Mouse (Mus musculus) CH12.LX (cell line): ENCODE data around the gene Vav1. TPM values are rescaled to one million over a fixed set of nuclear protein-coding genes. Genes with fewer than 3 reads are reported as not detected.
A peak's percentile ranks its signal among the peaks of the same experiment; 100 is the strongest.

Experiments
- DNase-seq: peaks from one replicate; pipeline ENCODE4 v3.0.0-alpha.2; 2013; ENCODE audit errors: extremely low read depth
- H3K27ac ChIP-seq: 2 replicates; pipeline ENCODE4 v1.5.1; 2012; ENCODE audit warnings: low read depth, mild to moderate bottlenecking, control low read depth, moderate library complexity; ENCODE audit not compliant: insufficient read depth
- H3K27me3 ChIP-seq: replicated peaks from 2 replicates; pipeline ENCODE3; 2012; ENCODE audit warnings: inconsistent platforms
- H3K36me3 ChIP-seq, 2 experiments: replicated peaks in 1 of 2; 2 replicates each; pipeline versions ENCODE3 to v1.6.1; 2012; ENCODE audit warnings: inconsistent platforms in 1 of 2, low read length in 1 of 2, mild to moderate bottlenecking in 1 of 2, mixed read lengths in 1 of 2, moderate library complexity in 1 of 2; ENCODE audit not compliant: control insufficient read depth in 1 of 2, insufficient read depth in 1 of 2
- H3K4me1 ChIP-seq, 2 experiments: 2 replicates each; pipeline ENCODE4 v1.6.1; 2012; ENCODE audit warnings: inconsistent platforms in 1 of 2, moderate library complexity in 1 of 2; ENCODE audit not compliant: insufficient read depth in 2 of 2, control insufficient read depth in 1 of 2
- H3K4me2 ChIP-seq: 2 replicates; pipeline ENCODE4 v1.6.1; 2012; ENCODE audit warnings: low read depth, mild to moderate bottlenecking, control low read depth; ENCODE audit not compliant: poor library complexity, insufficient read depth, severe bottlenecking
- H3K4me3 ChIP-seq, 3 experiments: fragments of 150-350 bp in 1 of 3; sonication (generic) in 1 of 3; replicated peaks in 1 of 3; 2 replicates each; pipeline versions ENCODE3 to v1.5.1; 2011 to 2012; ENCODE audit warnings: low read depth in 2 of 3, low read length in 2 of 3, mild to moderate bottlenecking in 2 of 3, moderate library complexity in 2 of 3, control low read depth in 1 of 3, improper control_type of control experiment in 1 of 3, inconsistent platforms in 1 of 3, mixed read lengths in 1 of 3; ENCODE audit not compliant: poor library complexity in 1 of 3
- H3K79me2 ChIP-seq: replicated peaks from 2 replicates; pipeline ENCODE4 v1.6.1; 2012; ENCODE audit warnings: mild to moderate bottlenecking, moderate library complexity; ENCODE audit not compliant: control insufficient read depth, poor library complexity, insufficient read depth, severe bottlenecking; ENCODE audit errors: extremely low read depth
- H3K9ac ChIP-seq: 2 replicates; pipeline ENCODE4 v1.6.1; 2012; ENCODE audit warnings: low read depth, mild to moderate bottlenecking, control low read depth, moderate library complexity; ENCODE audit not compliant: insufficient read depth
- H3K9me3 ChIP-seq: replicated peaks from 2 replicates; pipeline ENCODE3; 2012; ENCODE audit warnings: low read length, inconsistent platforms, mixed read lengths
- BHLHE40 ChIP-seq: IDR thresholded peaks from 2 replicates; pipeline ENCODE4 v1.6.1; 2011; ENCODE audit warnings: mild to moderate bottlenecking, low read depth, low read length, improper control_type of control experiment
- CHD1 ChIP-seq: IDR thresholded peaks from 2 replicates; pipeline ENCODE4 v1.6.1; 2012; ENCODE audit warnings: low read depth, low read length, improper control_type of control experiment, inconsistent platforms
- CHD2 ChIP-seq: IDR thresholded peaks from 2 replicates; pipeline ENCODE4 v1.6.1; 2011; ENCODE audit warnings: low read length, improper control_type of control experiment
- CTCF ChIP-seq, 2 experiments: IDR thresholded peaks in 1 of 2; conservative IDR thresholded peaks in 1 of 2; 2 replicates each; pipeline ENCODE4 v1.5.1; 2011 to 2012; ENCODE audit warnings: low read depth in 2 of 2, low read length in 2 of 2, improper control_type of control experiment in 1 of 2, inconsistent platforms in 1 of 2, mild to moderate bottlenecking in 1 of 2, moderate library complexity in 1 of 2
- E2F4 ChIP-seq: IDR thresholded peaks from 2 replicates; pipeline ENCODE4 v1.6.1; 2011; ENCODE audit warnings: low read depth, low read length, improper control_type of control experiment; ENCODE audit not compliant: insufficient replicate concordance
- ELF1 ChIP-seq: IDR thresholded peaks from 2 replicates; pipeline ENCODE4 v1.6.1; 2014; ENCODE audit warnings: low read depth, mild to moderate bottlenecking, inconsistent platforms, low read length, improper control_type of control experiment
- EP300 ChIP-seq: IDR thresholded peaks from 2 replicates; pipeline ENCODE4 v1.6.1; 2011; ENCODE audit warnings: low read length, improper control_type of control experiment
- ETS1 ChIP-seq: conservative IDR thresholded peaks from 2 replicates; pipeline ENCODE4 v1.6.1; 2012; ENCODE audit warnings: low read depth, mild to moderate bottlenecking, inconsistent platforms, low read length, improper control_type of control experiment, moderate library complexity
- GABPA ChIP-seq: IDR thresholded peaks from 2 replicates; pipeline ENCODE4 v1.6.1; 2012; ENCODE audit warnings: low read depth, low read length, improper control_type of control experiment, inconsistent platforms; ENCODE audit not compliant: insufficient replicate concordance
- HCFC1 ChIP-seq: IDR thresholded peaks from 2 replicates; pipeline ENCODE4 v1.6.1; 2012; ENCODE audit warnings: low read depth, mild to moderate bottlenecking, inconsistent platforms, low read length, improper control_type of control experiment
- IRF4 ChIP-seq: IDR thresholded peaks from 2 replicates; pipeline ENCODE4 v1.6.1; 2014; ENCODE audit warnings: low read depth, mild to moderate bottlenecking, inconsistent platforms, low read length, improper control_type of control experiment
- JUN ChIP-seq: IDR thresholded peaks from 2 replicates; pipeline ENCODE4 v1.6.1; 2011; ENCODE audit warnings: low read depth, mild to moderate bottlenecking, low read length, improper control_type of control experiment, moderate library complexity; ENCODE audit not compliant: insufficient read depth
- JUND ChIP-seq: conservative IDR thresholded peaks from 2 replicates; pipeline ENCODE4 v1.6.1; 2011; ENCODE audit warnings: low read depth, low read length, improper control_type of control experiment
- KAT2A ChIP-seq: IDR thresholded peaks from 2 replicates; pipeline ENCODE4 v1.6.1; 2012; ENCODE audit warnings: low read length, improper control_type of control experiment, inconsistent platforms; ENCODE audit not compliant: insufficient replicate concordance
- MAFK ChIP-seq: IDR thresholded peaks from 2 replicates; pipeline ENCODE4 v1.6.1; 2011; ENCODE audit warnings: low read length, improper control_type of control experiment; ENCODE audit not compliant: insufficient replicate concordance
- MAX ChIP-seq: IDR thresholded peaks from 2 replicates; pipeline ENCODE4 v1.6.1; 2011; ENCODE audit warnings: low read length, improper control_type of control experiment
- MAZ ChIP-seq: IDR thresholded peaks from 2 replicates; pipeline ENCODE4 v1.6.1; 2012; ENCODE audit warnings: low read depth, mild to moderate bottlenecking, inconsistent platforms, low read length, improper control_type of control experiment, moderate library complexity
- MEF2A ChIP-seq: IDR thresholded peaks from 2 replicates; pipeline ENCODE4 v1.6.1; 2014; ENCODE audit warnings: low read depth, mild to moderate bottlenecking, inconsistent platforms, low read length, improper control_type of control experiment, borderline replicate concordance
- MXI1 ChIP-seq: IDR thresholded peaks from 2 replicates; pipeline ENCODE4 v1.6.1; 2011; ENCODE audit warnings: mild to moderate bottlenecking, low read depth, low read length, improper control_type of control experiment
- MYC ChIP-seq: IDR thresholded peaks from 2 replicates; pipeline ENCODE4 v1.6.1; 2011; ENCODE audit warnings: low read depth, mild to moderate bottlenecking, improper control_type of control experiment, low read length
- NELFE ChIP-seq: IDR thresholded peaks from 2 replicates; pipeline ENCODE4 v1.6.1; 2011; ENCODE audit warnings: low read depth, low read length, improper control_type of control experiment
- NRF1 ChIP-seq: IDR thresholded peaks from 2 replicates; pipeline ENCODE4 v1.6.1; 2014; ENCODE audit warnings: low read depth, mild to moderate bottlenecking, inconsistent platforms, low read length, improper control_type of control experiment, moderate library complexity
- PAX5 ChIP-seq: IDR thresholded peaks from 2 replicates; pipeline ENCODE4 v1.6.1; 2012; ENCODE audit warnings: low read length, inconsistent platforms, mixed read lengths
- POLR2A ChIP-seq: IDR thresholded peaks from 2 replicates; pipeline ENCODE4 v1.6.1; 2011; ENCODE audit warnings: low read depth, mild to moderate bottlenecking, improper control_type of control experiment, low read length
- POLR2AphosphoS2 ChIP-seq: IDR thresholded peaks from 2 replicates; pipeline ENCODE4 v1.6.1; 2011; ENCODE audit warnings: low read depth, low read length, improper control_type of control experiment
- RAD21 ChIP-seq: IDR thresholded peaks from 2 replicates; pipeline ENCODE4 v1.6.1; 2011; ENCODE audit warnings: low read depth, mild to moderate bottlenecking, low read length, improper control_type of control experiment, moderate library complexity
- RCOR1 ChIP-seq: conservative IDR thresholded peaks from 2 replicates; pipeline ENCODE4 v1.6.1; 2012; ENCODE audit warnings: low read depth, mild to moderate bottlenecking, inconsistent platforms, low read length, improper control_type of control experiment
- SIN3A ChIP-seq: IDR thresholded peaks from 2 replicates; pipeline ENCODE4 v1.6.1; 2012; ENCODE audit warnings: low read length, improper control_type of control experiment, inconsistent platforms
- SMC3 ChIP-seq: IDR thresholded peaks from 2 replicates; pipeline ENCODE4 v1.6.1; 2011; ENCODE audit warnings: low read depth, low read length, improper control_type of control experiment
- TBP ChIP-seq: conservative IDR thresholded peaks from 2 replicates; pipeline ENCODE4 v1.6.1; 2011; ENCODE audit warnings: low read depth, low read length, improper control_type of control experiment
- TCF12 ChIP-seq: IDR thresholded peaks from 2 replicates; pipeline ENCODE4 v1.6.1; 2014; ENCODE audit warnings: low read depth, mild to moderate bottlenecking, inconsistent platforms, low read length, improper control_type of control experiment
- UBTF ChIP-seq: IDR thresholded peaks from 2 replicates; pipeline ENCODE4 v1.6.1; 2012; ENCODE audit warnings: low read depth, mild to moderate bottlenecking, inconsistent platforms, low read length, improper control_type of control experiment, moderate library complexity
- USF1 ChIP-seq: IDR thresholded peaks from 2 replicates; pipeline ENCODE4 v1.6.1; 2014; ENCODE audit warnings: low read depth, mild to moderate bottlenecking, inconsistent platforms, low read length, improper control_type of control experiment
- USF2 ChIP-seq: conservative IDR thresholded peaks from 2 replicates; pipeline ENCODE4 v1.6.1; 2011; ENCODE audit warnings: low read depth, low read length, improper control_type of control experiment
- ZC3H11A ChIP-seq: IDR thresholded peaks from 2 replicates; pipeline ENCODE4 v1.6.1; 2012; ENCODE audit warnings: low read depth, mild to moderate bottlenecking, inconsistent platforms, low read length, improper control_type of control experiment
- ZKSCAN1 ChIP-seq: IDR thresholded peaks from 2 replicates; pipeline ENCODE4 v1.6.1; 2012; ENCODE audit warnings: low read depth, inconsistent platforms, low read length, improper control_type of control experiment, borderline replicate concordance
- ZMIZ1 ChIP-seq: IDR thresholded peaks from 2 replicates; pipeline ENCODE4 v1.6.1; 2012; ENCODE audit warnings: low read depth, mild to moderate bottlenecking, inconsistent platforms, low read length, improper control_type of control experiment
- ZNF384 ChIP-seq: IDR thresholded peaks from 2 replicates; pipeline ENCODE4 v1.6.1; 2012; ENCODE audit warnings: low read depth, low read length, improper control_type of control experiment, inconsistent platforms
- dilution Hi-C: fragments of 300-500 bp; cut with MboI; formaldehyde crosslinking; loops from 2 replicates; pipeline ENCODE4 v1.14.3; 2020; ENCODE audit warnings: low sequenced_read_pairs; ENCODE audit not compliant: extremely low pct_unique_long_range_greater_than_20kb, extremely low pct_ligation_motif_present
- in situ Hi-C: fragments of 300-500 bp; cut with MboI; formaldehyde crosslinking; loops from 3 replicates; pipeline ENCODE4 v1.14.3; 2019; ENCODE audit warnings: low sequenced_read_pairs, low pct_ligation_motif_present, low pct_unique_long_range_greater_than_20kb, mixed read lengths
- polyA plus RNA-seq: library from polyadenylated mRNA; unstranded; fragments of >175 nt; gene quantifications from 2 replicates; pipeline ENCODE4 v1.2.1, GENCODE M21; 2012; ENCODE audit warnings: low read depth; ENCODE audit not compliant: insufficient read length
- total RNA-seq, 2 experiments: library from RNA; depleted of rRNA; stranded (reverse); fragments of 300-350 nt in 1 of 2; fragments of >200 nt in 1 of 2; gene quantifications; 2 replicates each; pipeline ENCODE4 v1.2.3; 2012 to 2014

The Vav1 gene
- total and polyA plus RNA-seq, 3 experiments = 60.3 to 90.9 (median 84.3) TPM

- in situ Hi-C loops = loop anchor here (10.0 kb wide), 1 partner anchor 87 kb away; no protein-coding TSS in a partner anchor
- Histone ChIP-seq H3K36me3 (peaks cover 24 to 48% of the 10 kb centered on the region in 2 experiments), H3K79me2 (no peaks in the 10 kb centered on the region; the same call in 1 of the 2 replicates), H3K27ac (peak within 1 kb of the TSS; percentile 85), H3K4me3 (peak within 1 kb of the TSS; percentile 78 to 96 (median 87)), H3K27me3 (no peaks in the 10 kb centered on the region), H3K4me1 (peaks cover 16 to 43% of the 10 kb centered on the region in 2 experiments), H3K4me2 (peak within 1 kb of the TSS; percentile 98)
- peak; percentile 95 for DNase-seq
- TF ChIP-seq HCFC1 = no peak
- peak; percentile 76 for TF ChIP-seq MEF2A
- TF ChIP-seq RCOR1 = no peak
- no peak for TF ChIP-seq ZKSCAN1
- TF ChIP-seq TCF12 = 0 out of 2 replicates have a peak, but pooled peaks have one; percentile 13
- peak; percentile 49 for TF ChIP-seq NELFE
- no peak for TF ChIP-seq ELF1
- peak; percentile 34 for TF ChIP-seq ZC3H11A
- peak; percentile 7 to 92; a peak in 2 of 4 replicates for TF ChIP-seq CTCF (conservative IDR thresholded peaks at IDR 0.05 in 1 of 2, IDR thresholded peaks at IDR 0.05 in 1 of 2; ENCODE audit: low read depth in 2 of 2, low read length in 2 of 2)
- no peak for TF ChIP-seq KAT2A
- TF ChIP-seq RAD21 = peak; percentile 77
- peak; percentile 82; the same call in 1 of the 2 replicates for TF ChIP-seq UBTF
- TF ChIP-seq NRF1 = peak; percentile 10; the same call in 1 of the 2 replicates
- TF ChIP-seq TBP = no peak
- 0 out of 2 replicates have a peak, but pooled peaks have one; percentile 51 for TF ChIP-seq MYC
- TF ChIP-seq ETS1 = no peak
- TF ChIP-seq CHD1 = peak; percentile 87; the same call in 1 of the 2 replicates
- TF ChIP-seq SMC3 = peak; percentile 97
- no peak for TF ChIP-seq USF2
- TF ChIP-seq E2F4 = 0 out of 2 replicates have a peak, but pooled peaks have one; percentile 24
- TF ChIP-seq CHD2 = no peak
- no peak; the same call in 1 of the 2 replicates for TF ChIP-seq MAX
- TF ChIP-seq MXI1 = peak; percentile 55
- TF ChIP-seq POLR2AphosphoS2 = no peak
- TF ChIP-seq ZNF384 = no peak
- TF ChIP-seq BHLHE40 = 0 out of 2 replicates have a peak, but pooled peaks have one; percentile 7
- peak; percentile 57 for TF ChIP-seq IRF4
- 0 out of 2 replicates have a peak, but pooled peaks have one; percentile 22 for TF ChIP-seq POLR2A
- TF ChIP-seq EP300 = 0 out of 2 replicates have a peak, but pooled peaks have one; percentile 12
- no peak for TF ChIP-seq ZMIZ1
- TF ChIP-seq USF1 = no peak
- no peak for TF ChIP-seq GABPA
- peak; percentile 30; the same call in 1 of the 2 replicates for TF ChIP-seq MAZ
- TF ChIP-seq SIN3A = peak; percentile 16; the same call in 1 of the 2 replicates
- TF ChIP-seq MAFK = no peak
- TF ChIP-seq PAX5 = no peak
- TF ChIP-seq JUN = no peak
- TF ChIP-seq JUND = no peak
- TF ChIP-seq, all 38 proteins: peak for 19
- no peaks in the 10 kb centered on the region for H3K9me3 ChIP-seq
- dilution Hi-C loops = no loop called here
- H3K9ac ChIP-seq = peak within 1 kb of the TSS; percentile 61
These were observed 30.6 kb upstream of the Vav1 start, which contains the start of gene Gpr108 for GRCm38 (mm10) chr17:57248201-57248699. Gene Gpr108, minus strand, starts transcription at chr17:57248446.
